Mouse (Mus musculus) adipocyte (in vitro differentiated cells): ENCODE results near the gene Hapln2.
A peak's percentile ranks its signal among the peaks of the same experiment; 100 is the strongest.

Experiments used
- DNase-seq: peaks from one replicate; pipeline ENCODE4 v3.0.0-alpha.2; 2016; ENCODE audit warnings: low spot score

Gene Hapln2

GRCm38 (mm10) chr3:88005822-88006786 lies 21.3 kb downstream of the Hapln2 start:
- DNase-seq, result no peak

- DNase-seq, result peak; percentile 71
These were observed 24.9 kb downstream of the Hapln2 start for GRCm38 (mm10) chr3:88002291-88002976.

GRCm38 (mm10) chr3:88000816-88001595 lies 26.4 kb downstream of the Hapln2 start:
- DNase-seq, result no peak

GRCm38 (mm10) chr3:88000181-88000580 lies 27.2 kb downstream of the Hapln2 start, which contains the start of gene Bcan:
Bcan (minus strand) TSS chr3:88000230.
- DNase-seq, result no peak

- DNase-seq, result no peak
These were observed 28.0 kb downstream of the Hapln2 start for GRCm38 (mm10) chr3:87999243-87999895.

GRCm38 (mm10) chr3:87998747-87999146 lies 28.6 kb downstream of the Hapln2 start:
- DNase-seq, result no peak

- DNase-seq, result no peak
These were observed 30.3 kb downstream of the Hapln2 start for GRCm38 (mm10) chr3:87996971-87997614.

- no peak for DNase-seq
These were observed 31.0 kb downstream of the Hapln2 start for GRCm38 (mm10) chr3:87996401-87996800.

GRCm38 (mm10) chr3:87995331-87995730 lies 32.1 kb downstream of the Hapln2 start:
- no peak for DNase-seq

GRCm38 (mm10) chr3:87993436-87993835 lies 33.9 kb downstream of the Hapln2 start:
- DNase-seq, result peak; percentile 60

- no peak for DNase-seq
These were observed 37.4 kb downstream of the Hapln2 start for GRCm38 (mm10) chr3:87989935-87990334.

GRCm38 (mm10) chr3:87988068-87988467 lies 39.3 kb downstream of the Hapln2 start:
- no peak for DNase-seq

- DNase-seq, result no peak
These were observed 39.8 kb downstream of the Hapln2 start for GRCm38 (mm10) chr3:87987633-87988032.

GRCm38 (mm10) chr3:87986868-87987267 lies 40.5 kb downstream of the Hapln2 start:
- peak; percentile 76 for DNase-seq

- no peak for DNase-seq
These were observed 41.7 kb downstream of the Hapln2 start for GRCm38 (mm10) chr3:87985505-87986320.

GRCm38 (mm10) chr3:87984094-87984493 lies 43.3 kb downstream of the Hapln2 start:
- no peak for DNase-seq

- DNase-seq, result no peak
These were observed 43.8 kb downstream of the Hapln2 start for GRCm38 (mm10) chr3:87983627-87984026.

- no peak for DNase-seq
These were observed 44.4 kb downstream of the Hapln2 start for GRCm38 (mm10) chr3:87982836-87983601.
